Mouse (Mus musculus) liver, embryonic 11.5 days (tissue): Measurements from ENCODE around the gene Lzts2. TPM values are rescaled to one million over a fixed set of nuclear protein-coding genes. Genes with fewer than 3 reads are reported as not detected.

Experiments used
- ATAC-seq: fragments of 200-750 bp; cut with Nextera tagmentation; replicated peaks from 2 replicates; pipeline ENCODE4 v1.8.0; 2017; ENCODE audit warnings: moderate number of reproducible peaks, mild to moderate bottlenecking, moderate TSS enrichment, moderate library complexity; ENCODE audit not compliant: low FRiP score
- DNase-seq: peaks from one replicate; pipeline ENCODE4 v3.0.0-alpha.2; 2017; ENCODE audit warnings: low spot score
- H3K27ac ChIP-seq: fragments of 300-500 bp; sonication (generic); 2 replicates; pipeline ENCODE4 v1.5.1; 2014; ENCODE audit warnings: mild to moderate bottlenecking, low read depth, low read length, control low read depth
- H3K27me3 ChIP-seq: fragments of 300-500 bp; sonication (generic); replicated peaks from 2 replicates; pipeline ENCODE4 v1.6.1; 2014; ENCODE audit warnings: low read length, mixed read lengths; ENCODE audit not compliant: control insufficient read depth, insufficient read depth
- H3K36me3 ChIP-seq: fragments of 300-500 bp; sonication (generic); 2 replicates; pipeline ENCODE4 v1.6.1; 2014; ENCODE audit warnings: mild to moderate bottlenecking, low read length, moderate library complexity, mixed read lengths; ENCODE audit not compliant: control insufficient read depth, insufficient read depth
- H3K4me1 ChIP-seq: fragments of 300-500 bp; sonication (generic); replicated peaks from 2 replicates; pipeline ENCODE4 v1.6.1; 2014; ENCODE audit warnings: low read length, mixed read lengths; ENCODE audit not compliant: control insufficient read depth, insufficient read depth
- H3K4me2 ChIP-seq: fragments of 300-500 bp; sonication (generic); 2 replicates; pipeline ENCODE4 v1.6.1; 2014; ENCODE audit warnings: mild to moderate bottlenecking, control low read depth, moderate library complexity
- H3K4me3 ChIP-seq: fragments of 300-500 bp; sonication (generic); 2 replicates; pipeline ENCODE4 v1.5.1; 2014; ENCODE audit warnings: low read depth, low read length, control low read depth
- H3K9ac ChIP-seq: fragments of 300-500 bp; sonication (generic); 2 replicates; pipeline ENCODE4 v1.6.1; 2014; ENCODE audit warnings: low read depth, low read length, control low read depth
- H3K9me3 ChIP-seq: fragments of 300-500 bp; sonication (generic); 2 replicates; pipeline ENCODE4 v1.6.1; 2016; ENCODE audit warnings: low read length, inconsistent platforms, mixed read lengths; ENCODE audit not compliant: control insufficient read depth
- WGBS: fragments of 180-500 bp; shearing (Covaris S2); extraction: QIAGEN DNeasy Blood & Tissue Kit; methylation state at CpG from one replicate; pipeline ENCODE4 v1.1.7; 2014; 5-methylcytosine and 5-hydroxymethylcytosine counted together
- polyA plus RNA-seq: library from polyadenylated mRNA; unstranded; fragments of >200 nt; fragmentation: Nextera tagmentation; extraction: Ambion mirVana; gene quantifications from 2 replicates; pipeline ENCODE4 v1.2.1, GENCODE M21; 2014

The Lzts2 gene
- polyA plus RNA-seq, 1 experiment from 2014 or later: 31.4 TPM

GRCm38 (mm10) chr19:45007425-45008191 lies 6.6 kb upstream of the Lzts2 start:
- H3K27ac ChIP-seq: 0 out of 2 replicates have a peak overlapping the region, but pooled peaks have one; percentile 55
- WGBS: 84% methylated on average over 20 of the region's 20 CpGs
- DNase-seq: no peak

GRCm38 (mm10) chr19:45010646-45011045 lies 3.6 kb upstream of the Lzts2 start:
- 83% methylated on average over 4 of the region's 4 CpGs for WGBS
- H3K4me1 ChIP-seq: peaks cover 30% of the 10 kb centered on the region
- DNase-seq (no peak), ATAC-seq (no peak)
- no peak overlapping the region for H3K9ac ChIP-seq
- H3K36me3 ChIP-seq: peaks cover 39% of the 10 kb centered on the region
- H3K27me3 ChIP-seq: no peaks in the 10 kb centered on the region
- no peak overlapping the region for H3K4me3 ChIP-seq
- no peaks in the 10 kb centered on the region for H3K9me3 ChIP-seq
- H3K4me2 ChIP-seq: no peak overlapping the region
- no peak overlapping the region for H3K27ac ChIP-seq

More at GRCm38 (mm10) chr19:45007425-45008191, 6.6 kb upstream of the Lzts2 start:
- Histone ChIP-seq H3K4me3 (peak overlapping the region; percentile 96), H3K9me3 (no peaks in the 10 kb centered on the region), H3K27me3 (no peaks in the 10 kb centered on the region), H3K4me2 (peak overlapping the region; percentile 87), H3K9ac (peak overlapping the region; percentile 82), H3K36me3 (peaks cover 46% of the 10 kb centered on the region), H3K4me1 (peaks cover 20% of the 10 kb centered on the region)
- ATAC-seq: no peak

GRCm38 (mm10) chr19:45012219-45012618 lies 2.0 kb upstream of the Lzts2 start:
- H3K4me3 ChIP-seq: no peak overlapping the region
- peaks cover 39% of the 10 kb centered on the region for H3K36me3 ChIP-seq
- no peak for DNase-seq
- ATAC-seq: no peak
- H3K27me3 ChIP-seq: no peaks in the 10 kb centered on the region
- H3K27ac ChIP-seq: no peak overlapping the region
- no peak overlapping the region; the same call in 1 of the 2 replicates for H3K4me2 ChIP-seq
- no peak overlapping the region for H3K9ac ChIP-seq
- peaks cover 42% of the 10 kb centered on the region for H3K4me1 ChIP-seq
- H3K9me3 ChIP-seq: no peaks in the 10 kb centered on the region
- 86% methylated on average over 8 of the region's 8 CpGs for WGBS

- WGBS: 52% methylated on average over 6 of the region's 6 CpGs
- no peaks in the 10 kb centered on the region for H3K9me3 ChIP-seq
- H3K4me2 ChIP-seq: no peak overlapping the region; the same call in 1 of the 2 replicates
- no peak overlapping the region for H3K9ac ChIP-seq
- H3K4me3 ChIP-seq: no peak overlapping the region
- DNase-seq: no peak
- peaks cover 37% of the 10 kb centered on the region for H3K36me3 ChIP-seq
- ATAC-seq: no peak
- peaks cover 38% of the 10 kb centered on the region for H3K4me1 ChIP-seq
- no peaks in the 10 kb centered on the region for H3K27me3 ChIP-seq
- 0 out of 2 replicates have a peak overlapping the region, but pooled peaks have one; percentile 21 for H3K27ac ChIP-seq
These were observed 1.6 kb upstream of the Lzts2 start for GRCm38 (mm10) chr19:45012636-45013035.

GRCm38 (mm10) chr19:45013581-45014225 lies 511 bp upstream of the Lzts2 start:
- DNase-seq: no peak

GRCm38 (mm10) chr19:45014981-45015402 lies 778 bp downstream of the Lzts2 start:
- H3K9me3 ChIP-seq: no peaks in the 10 kb centered on the region
- peak; percentile 27 for ATAC-seq
- WGBS: under 1% methylated on average over 25 of the region's 25 CpGs
- H3K27me3 ChIP-seq: no peaks in the 10 kb centered on the region
- peaks cover 41% of the 10 kb centered on the region for H3K4me1 ChIP-seq
- peak overlapping the region; percentile 70 for H3K4me3 ChIP-seq
- peak overlapping the region; percentile 83 for H3K9ac ChIP-seq
- peaks cover 25% of the 10 kb centered on the region for H3K36me3 ChIP-seq
- DNase-seq: peak; percentile 68
- H3K4me2 ChIP-seq: peak overlapping the region; percentile 99
- peak overlapping the region; percentile 87 for H3K27ac ChIP-seq

More at GRCm38 (mm10) chr19:45013581-45014225, 511 bp upstream of the Lzts2 start:
- peak overlapping the region; percentile 99 for H3K4me2 ChIP-seq
- no peaks in the 10 kb centered on the region for H3K9me3 ChIP-seq
- H3K9ac ChIP-seq: no peak overlapping the region; the same call in 1 of the 2 replicates
- WGBS: 43% methylated on average over 6 of the region's 6 CpGs
- peaks cover 37% of the 10 kb centered on the region for H3K4me1 ChIP-seq
- H3K27ac ChIP-seq: peak overlapping the region; percentile 87; the same call in 1 of the 2 replicates
- H3K36me3 ChIP-seq: peaks cover 28% of the 10 kb centered on the region
- no peaks in the 10 kb centered on the region for H3K27me3 ChIP-seq
- H3K4me3 ChIP-seq: no peak overlapping the region
- ATAC-seq: no peak

DNA sequence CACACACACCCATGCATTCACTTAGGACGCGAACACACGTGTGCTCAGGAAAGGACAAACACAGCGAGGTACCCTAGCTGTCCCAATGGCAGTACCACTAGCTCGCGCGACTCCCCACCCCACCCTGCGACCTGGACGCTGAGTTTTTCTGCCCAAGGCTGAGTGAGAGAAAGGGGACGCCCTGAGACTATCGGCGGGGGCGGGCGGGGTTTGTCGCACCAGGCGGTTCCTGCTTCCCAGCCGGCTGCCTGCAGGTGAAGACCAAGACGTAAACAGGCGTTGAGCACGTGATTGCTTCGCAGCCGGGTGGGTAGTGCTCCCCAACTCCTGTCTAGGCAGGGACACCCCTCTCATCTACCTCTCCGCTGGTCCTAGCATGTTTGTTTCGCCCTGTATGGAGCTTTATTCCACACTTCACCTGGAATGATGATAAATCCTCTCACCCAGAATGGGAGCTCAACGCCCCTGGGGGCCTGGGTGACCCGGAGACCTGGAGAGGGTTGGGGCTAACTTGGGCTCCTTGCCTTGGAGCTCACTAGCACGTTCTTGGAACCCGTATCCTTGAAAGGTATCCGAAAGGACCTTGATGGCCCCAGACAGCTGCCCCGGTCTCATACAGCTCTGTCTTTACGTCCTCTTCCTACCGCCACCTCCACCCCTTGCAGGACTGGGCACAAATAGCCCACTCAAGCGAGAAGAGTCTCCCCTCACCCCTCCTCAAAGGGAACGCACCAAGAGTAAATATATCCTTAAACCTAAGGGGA lies 1.5 kb downstream of the Lzts2 start:
- ATAC-seq (peak; percentile 39), DNase-seq (peak; percentile 65)
- Histone ChIP-seq H3K9me3 (no peaks in the 10 kb centered on the region), H3K4me3 (peak overlapping the region; percentile 70), H3K4me2 (peak overlapping the region; percentile 99), H3K27me3 (no peaks in the 10 kb centered on the region), H3K9ac (peak overlapping the region; percentile 83), H3K27ac (peak overlapping the region; percentile 87), H3K4me1 (peaks cover 48% of the 10 kb centered on the region), H3K36me3 (peaks cover 18% of the 10 kb centered on the region)
- WGBS: under 1% methylated on average over 34 of the region's 34 CpGs
